Mouse (Mus musculus) MEL (cell line): ENCODE data around the gene Ensa.

Experiments used
- CTCF ChIP-seq, 3 experiments: IDR thresholded peaks in 2 of 3; conservative IDR thresholded peaks in 1 of 3; 2 replicates each; pipeline ENCODE4 v1.5.1; 2011 to 2012; ENCODE audit warnings: low read length in 3 of 3, low read depth in 2 of 3, mild to moderate bottlenecking in 2 of 3, improper control_type of control experiment in 1 of 3, inconsistent platforms in 1 of 3, mixed read lengths in 1 of 3, moderate library complexity in 1 of 3; ENCODE audit not compliant: control insufficient read depth in 1 of 3, insufficient read depth in 1 of 3, poor library complexity in 1 of 3, severe bottlenecking in 1 of 3
- EP300 ChIP-seq, 2 experiments: IDR thresholded peaks; 2 replicates each; pipeline ENCODE4 v1.6.1; 2011; ENCODE audit warnings: improper control_type of control experiment in 2 of 2, low read length in 2 of 2, low read depth in 1 of 2, mild to moderate bottlenecking in 1 of 2
- MAFK ChIP-seq: IDR thresholded peaks from 2 replicates; pipeline ENCODE4 v1.6.1; 2011; ENCODE audit warnings: low read depth, mild to moderate bottlenecking, low read length, improper control_type of control experiment, borderline replicate concordance
- MEF2A ChIP-seq: IDR thresholded peaks from 2 replicates; pipeline ENCODE4 v1.6.1; 2014; ENCODE audit warnings: low read depth, mild to moderate bottlenecking, inconsistent platforms, low read length, improper control_type of control experiment; ENCODE audit not compliant: poor library complexity, insufficient replicate concordance, severe bottlenecking; ENCODE audit errors: extremely low read depth
- MXI1 ChIP-seq: IDR thresholded peaks from 2 replicates; pipeline ENCODE4 v1.6.1; 2011; ENCODE audit warnings: mild to moderate bottlenecking, low read depth, low read length, improper control_type of control experiment
- MYC ChIP-seq: IDR thresholded peaks from 2 replicates; pipeline ENCODE4 v1.6.1; 2011; ENCODE audit warnings: low read depth, mild to moderate bottlenecking, low read length, improper control_type of control experiment, moderate library complexity
- NELFE ChIP-seq: IDR thresholded peaks from 2 replicates; pipeline ENCODE4 v1.6.1; 2011; ENCODE audit warnings: low read depth, low read length, improper control_type of control experiment
- NRF1 ChIP-seq: IDR thresholded peaks from 2 replicates; pipeline ENCODE4 v1.6.1; 2014; ENCODE audit warnings: low read depth, mild to moderate bottlenecking, inconsistent platforms, low read length, improper control_type of control experiment, moderate library complexity; ENCODE audit not compliant: poor library complexity, insufficient read depth, severe bottlenecking

DNA sequence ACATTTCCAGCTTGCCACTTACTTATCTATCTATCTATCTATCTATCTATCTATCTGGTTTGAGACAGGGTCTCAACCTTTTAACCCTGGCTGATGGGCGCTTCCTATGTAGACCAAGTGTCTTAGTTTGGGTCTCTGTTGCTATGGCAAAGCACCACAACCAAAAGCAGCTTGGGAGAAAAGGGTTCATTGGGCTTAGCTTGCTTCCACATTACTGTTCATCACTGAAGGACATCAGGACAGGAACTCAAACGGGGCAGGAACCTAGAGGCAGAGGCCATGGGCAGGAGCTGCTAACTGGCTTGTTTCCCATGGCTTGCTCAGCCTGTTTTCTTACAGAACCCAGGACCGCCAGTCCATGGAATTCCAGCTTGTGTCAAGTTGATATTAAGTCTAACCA lies 32.3 kb downstream of the Ensa start:
- no peak for TF ChIP-seq CTCF (IDR thresholded peaks at IDR 0.05 in 2 of 3, conservative IDR thresholded peaks at IDR 0.05 in 1 of 3; ENCODE audit: control insufficient read depth in 1 of 3, insufficient read depth in 1 of 3, low read depth in 2 of 3, low read length in 3 of 3, poor library complexity in 1 of 3, severe bottlenecking in 1 of 3)
- no peak for TF ChIP-seq MYC
- TF ChIP-seq EP300 (IDR thresholded peaks at IDR 0.05; ENCODE audit: low read depth in 1 of 2, low read length in 2 of 2), result no peak
- TF ChIP-seq MXI1, result no peak
- TF ChIP-seq MEF2A, result no peak
- no peak for TF ChIP-seq MAFK
- no peak for TF ChIP-seq NRF1
- no peak for TF ChIP-seq NELFE
